Mouse (Mus musculus) right cerebral cortex, postnatal 4 days (tissue): ENCODE data around the gene Pdzrn4.

Experiments
- DNase-seq: peaks from one replicate; pipeline ENCODE4 v3.0.0-alpha.2; 2022

Gene Pdzrn4

GRCm38 (mm10) chr15:92752167-92752566 lies 355.5 kb downstream of the Pdzrn4 start:
- DNase-seq, result no peak

- no peak for DNase-seq
These were observed 355.9 kb downstream of the Pdzrn4 start for GRCm38 (mm10) chr15:92752578-92752977.

- DNase-seq, result no peak
These were observed 360.6 kb downstream of the Pdzrn4 start for GRCm38 (mm10) chr15:92757085-92757903.

GRCm38 (mm10) chr15:92759001-92759400 lies 362.3 kb downstream of the Pdzrn4 start:
- no peak for DNase-seq

GRCm38 (mm10) chr15:92763303-92763702 lies 366.6 kb downstream of the Pdzrn4 start:
- DNase-seq, result no peak

- DNase-seq, result no peak
These were observed 372.9 kb downstream of the Pdzrn4 start for GRCm38 (mm10) chr15:92769535-92769934.

- no peak for DNase-seq
These were observed 391.4 kb downstream of the Pdzrn4 start for GRCm38 (mm10) chr15:92788036-92788435.

- DNase-seq, result no peak
These were observed 397.6 kb downstream of the Pdzrn4 start for GRCm38 (mm10) chr15:92794275-92794674.

GRCm38 (mm10) chr15:92805934-92806333 lies 409.3 kb downstream of the Pdzrn4 start:
- no peak for DNase-seq

- DNase-seq, result no peak
These were observed 409.7 kb downstream of the Pdzrn4 start for GRCm38 (mm10) chr15:92806352-92806751.
